Comparison of ENCODE assay signal across 8 mouse cellular contexts in the genomic region with DNA sequence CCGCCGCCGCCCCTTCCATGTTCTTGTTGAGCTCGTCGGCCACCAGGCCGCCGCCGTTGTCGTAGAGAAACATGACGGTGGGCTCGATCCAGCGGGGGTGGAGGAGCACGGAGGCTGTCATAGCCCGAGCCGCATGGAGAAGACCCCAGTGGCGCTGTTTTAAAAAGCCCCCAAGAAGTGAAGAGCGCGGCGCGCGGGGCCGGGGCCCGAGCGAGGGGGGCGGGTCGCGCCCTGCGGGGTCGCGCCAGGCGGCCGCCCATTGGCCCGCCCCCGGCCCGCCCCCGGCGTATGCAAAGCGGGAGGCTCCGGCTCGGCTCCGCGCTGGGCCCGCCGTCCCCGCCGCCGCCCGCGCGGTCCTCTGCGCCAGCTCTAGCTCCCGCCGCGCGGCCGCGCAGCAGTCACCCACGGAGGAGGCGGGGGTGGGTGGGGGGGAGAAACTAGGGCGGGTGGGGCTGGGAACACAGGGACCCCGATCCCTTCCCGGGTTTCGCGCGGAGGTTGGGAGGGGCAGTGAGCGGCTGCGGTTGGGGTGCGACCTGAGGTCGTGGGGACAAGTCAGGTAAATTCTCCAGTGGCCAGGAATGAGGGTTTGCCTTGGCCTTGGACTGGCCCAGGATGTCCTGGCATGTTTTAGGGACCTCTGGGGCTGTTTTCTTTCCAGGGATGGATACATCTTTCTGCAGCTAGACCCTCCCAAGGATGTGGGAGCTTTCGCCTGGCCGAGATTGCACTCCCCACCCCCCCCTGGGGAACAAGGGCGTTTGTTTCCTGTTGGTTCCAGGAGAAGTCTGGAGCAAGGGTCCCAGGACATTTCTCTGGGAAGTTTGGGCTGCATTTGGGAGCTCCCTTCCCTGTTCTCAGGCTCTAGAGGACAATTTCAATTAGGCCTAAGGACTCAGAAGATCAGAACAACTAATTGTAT. TPM values are rescaled to one million over a fixed set of nuclear protein-coding genes. Genes with fewer than 3 reads are reported as not detected.
A peak's percentile ranks its signal among the peaks of the same experiment; 100 is the strongest.
DNase-seq lines count a peak whose midpoint lies in the region; ATAC-seq and TF ChIP-seq lines count a peak whose summit lies in the region.
"Had no signal": no experiment of that assay in that cellular context is flagged by ENCODE, and none has a peak within 500 bp of the region (broad histone marks: within the 10 kb centered on the region; RNA-seq: fewer than 3 reads in every experiment).

A gene (minus strand): TSS at position 227 of the 922 bp plus-strand sequence.

- WGBS in forebrain, embryonic 10.5 days: under 1% methylated on average over 45 of the region's 72 CpGs
- WGBS in limb, embryonic 15.5 days: under 1% methylated on average over 60 of the region's 72 CpGs
- 1% methylated on average over 33 of the region's 72 CpGs for WGBS in stomach, postnatal 0 days

- H3K4me1 ChIP-seq in forebrain, embryonic 10.5 days: peaks cover 11% of the 10 kb centered on the region
- peaks cover 27% of the 10 kb centered on the region for H3K4me1 ChIP-seq in limb, embryonic 15.5 days
- no peaks in the 10 kb centered on the region for H3K4me1 ChIP-seq in stomach, postnatal 0 days (replicated peaks; ENCODE audit: control insufficient read depth, insufficient read depth)

- peak within 1 kb of the TSS; percentile 59 for H3K4me2 ChIP-seq in limb, embryonic 15.5 days
- H3K4me2 ChIP-seq in stomach, postnatal 0 days (replicated peaks; ENCODE audit: low read depth): peak within 1 kb of the TSS; percentile 55

- no peaks in the 10 kb centered on the region for H3K9me3 ChIP-seq in forebrain, embryonic 10.5 days
- H3K9me3 ChIP-seq in limb, embryonic 15.5 days: no peaks in the 10 kb centered on the region
- no peaks in the 10 kb centered on the region for H3K9me3 ChIP-seq in stomach, postnatal 0 days (ENCODE audit: control insufficient read depth, low read length)

- TF ChIP-seq CTCF in stomach, postnatal 0 days (IDR thresholded peaks at IDR 0.05; ENCODE audit: low read depth): no peak

- no peak within 1 kb of the TSS for H3K27ac ChIP-seq in forebrain, embryonic 10.5 days
- H3K27ac ChIP-seq in limb, embryonic 15.5 days: peak within 1 kb of the TSS; percentile 90
- H3K27ac ChIP-seq in stomach, postnatal 0 days (replicated peaks): no peak within 1 kb of the TSS

- peak; percentile 67 for DNase-seq in urinary bladder, adult 2 months (ENCODE audit: low spot score)
- no peak for DNase-seq in urinary bladder, postnatal 10 days (ENCODE audit: low spot score)
- DNase-seq in forebrain, embryonic 10.5 days (ENCODE audit: extremely low spot score, low spot score): peak; percentile 57
- peak; percentile 13 for DNase-seq in stomach, postnatal 0 days (ENCODE audit: low spot score)
- no peak for DNase-seq in right cerebral cortex, postnatal 25 days

- peak within 1 kb of the TSS; percentile 89 for H3K9ac ChIP-seq in limb, embryonic 15.5 days
- H3K9ac ChIP-seq in stomach, postnatal 0 days (ENCODE audit: low read length): no peak within 1 kb of the TSS

- peak; percentile 89 for ATAC-seq in limb, embryonic 15.5 days (ENCODE audit: insufficient number of reproducible peaks, low FRiP score, low TSS enrichment, low read depth)
- peak; percentile 57 for ATAC-seq in stomach, postnatal 0 days (ENCODE audit: low FRiP score, low TSS enrichment)
- no peak for ATAC-seq in cerebellum, adult (ENCODE audit: insufficient number of reproducible peaks, low FRiP score, low TSS enrichment)

- H3K27me3 ChIP-seq in forebrain, embryonic 10.5 days (ENCODE audit: poor library complexity, severe bottlenecking): peaks cover 100% of the 10 kb centered on the region
- peaks cover 36% of the 10 kb centered on the region for H3K27me3 ChIP-seq in limb, embryonic 15.5 days
- H3K27me3 ChIP-seq in stomach, postnatal 0 days (ENCODE audit: control insufficient read depth, insufficient read depth, low read length): peaks cover 24% of the 10 kb centered on the region

- TF ChIP-seq EP300 in stomach, postnatal 0 days (optimal IDR thresholded peaks at IDR 0.05): no peak

- no peaks in the 10 kb centered on the region for H3K36me3 ChIP-seq in forebrain, embryonic 10.5 days (replicated peaks)
- no peaks in the 10 kb centered on the region for H3K36me3 ChIP-seq in limb, embryonic 15.5 days
- no peaks in the 10 kb centered on the region for H3K36me3 ChIP-seq in stomach, postnatal 0 days (ENCODE audit: control insufficient read depth, insufficient read depth, low read length)

- peak within 1 kb of the TSS; percentile 44 for H3K4me3 ChIP-seq in forebrain, embryonic 10.5 days
- peak within 1 kb of the TSS; percentile 69 for H3K4me3 ChIP-seq in limb, embryonic 15.5 days
- H3K4me3 ChIP-seq in stomach, postnatal 0 days (ENCODE audit: low read depth, low read length): peak within 1 kb of the TSS; percentile 39
- H3K4me3 ChIP-seq: erythroblast, embryonic 14.5 days had no signal

RNA-seq across cellular contexts. Expression of the gene that starts here (rescaled TPM):
- polyA plus RNA-seq in urinary bladder, adult 2 months (2012; rRNA removed): 32.5 and 40.7 TPM in 2 replicates
- not detected in 2 replicates for polyA plus RNA-seq in forebrain, embryonic 10.5 days (2016; fragmentation: Nextera tagmentation; extraction: Ambion mirVana)
- 11.0 and 17.4 TPM in 2 replicates for polyA plus RNA-seq in limb, embryonic 15.5 days (2015; fragmentation: Nextera tagmentation; extraction: Ambion mirVana)
- polyA plus RNA-seq in stomach, postnatal 0 days (2015; fragmentation: Nextera tagmentation; extraction: Ambion mirVana): not detected in 2 replicates
- polyA plus RNA-seq: erythroblast, embryonic 14.5 days had no signal

Comparison
In these comparisons a context has a peak if more than half of its experiments do, and no peak if none do; other contexts are left out.
1. RNA of the gene that starts here (polyA plus RNA-seq): 32.5 to 40.7 TPM in urinary bladder, adult 2 months and 11.0 to 17.4 TPM in limb, embryonic 15.5 days; not detected in forebrain, embryonic 10.5 days and not detected in stomach, postnatal 0 days; every median in the first group is over 10 times any median in the second.
2. Peak in DNase-seq and H3K4me3 ChIP-seq in forebrain, embryonic 10.5 days; RNA of the gene not detected or under 1 TPM.
3. Peak in DNase-seq, ATAC-seq, H3K4me3 ChIP-seq and H3K4me2 ChIP-seq in stomach, postnatal 0 days; RNA of the gene not detected or under 1 TPM.
4. Peak in every context shown above with its lines, with median percentiles within 50 percentile points of each other: H3K4me3 ChIP-seq.